Mouse (Mus musculus): ENCODE measurements around the gene Speer4b. TPM values are rescaled to one million over a fixed set of nuclear protein-coding genes. Genes with fewer than 3 reads are reported as not detected.

Gene Speer4b
- not detected in 4 replicates for total RNA-seq (2023; ENCODE audit: inconsistent age)

DNA sequence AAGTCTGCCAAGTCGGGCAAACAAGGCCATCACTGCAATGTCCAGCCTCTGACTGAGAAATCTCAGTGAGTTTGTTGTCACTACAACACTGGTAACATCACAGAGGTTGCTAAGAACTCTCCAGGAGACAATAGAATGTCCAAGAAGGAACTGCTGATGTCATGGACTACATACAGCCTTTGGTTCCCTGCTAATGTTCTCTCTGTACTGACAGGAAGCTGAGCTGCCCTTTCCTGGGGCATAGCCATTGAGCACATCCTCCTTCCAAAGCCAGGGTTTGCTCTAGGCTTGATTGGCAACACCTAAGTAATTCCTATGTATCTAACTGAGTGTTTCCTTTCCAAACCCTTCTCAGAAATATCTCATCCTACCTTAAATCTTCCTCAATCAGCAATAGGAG lies at the start of gene Speer4b:
Speer4b (minus strand) TSS at position 101 of the 400 bp plus-strand sequence.

